Mouse (Mus musculus) kidney, adult 2 months (tissue): ENCODE measurements around the gene F11.
A peak's percentile ranks its signal among the peaks of the same experiment; 100 is the strongest.

Experiments used
- CTCF ChIP-seq: fragments of 200-500 bp; conservative IDR thresholded peaks from 2 replicates; pipeline ENCODE4 v1.5.1; 2011; ENCODE audit warnings: low read depth, mild to moderate bottlenecking, control low read depth, low read length, moderate library complexity, mixed read lengths; ENCODE audit not compliant: insufficient read depth, insufficient read length
- POLR2A ChIP-seq: fragments of 200-500 bp; IDR thresholded peaks from one replicate; pipeline ENCODE4 v1.6.1; 2011; ENCODE audit warnings: low read depth, low read length, control low read depth

DNA sequence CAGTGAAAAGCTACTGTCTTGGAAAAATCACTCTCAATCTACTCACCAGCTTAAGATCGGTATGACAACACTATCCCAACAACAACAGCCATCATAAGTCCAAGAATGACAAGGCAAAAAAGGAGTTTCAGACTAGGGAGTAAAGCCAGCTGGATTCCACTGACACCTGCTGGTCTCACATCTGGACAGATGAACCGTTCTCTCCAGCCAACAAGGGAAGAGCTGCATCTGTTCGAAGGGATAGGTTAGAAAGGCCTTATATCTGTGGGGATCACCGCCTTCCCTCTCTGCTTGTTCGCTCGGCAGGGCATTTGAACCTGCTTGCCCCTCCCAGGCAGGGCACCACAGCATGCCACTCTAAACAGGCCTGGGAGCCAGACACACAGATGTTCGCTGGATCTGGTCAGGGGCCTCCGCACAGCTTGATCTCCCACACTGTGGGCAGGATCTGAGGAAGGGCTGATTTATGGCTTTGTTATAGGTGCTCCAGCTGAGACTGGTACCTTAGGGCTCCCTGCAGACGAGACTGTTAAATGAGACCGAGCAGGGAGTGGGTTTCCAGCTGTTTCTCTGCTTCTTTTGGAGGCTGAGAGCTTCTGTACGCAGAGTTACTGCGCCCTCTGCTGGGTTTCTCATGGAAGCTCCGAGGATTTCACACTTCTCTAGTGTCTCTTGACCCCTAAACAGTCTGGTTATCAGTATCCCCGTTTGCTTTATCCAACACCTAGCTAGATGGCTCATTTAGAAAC, 25.5 kb downstream of the F11 start:
- TF ChIP-seq POLR2A = no peak
- TF ChIP-seq CTCF = peak; percentile 69
